Mouse (Mus musculus): ENCODE measurements at regions not wholly inside any gene's neighbourhood (a gene's known extent, or its start where the extent isn't known, plus 50 kb on each side); places are given as distances from the start of the nearest gene placed in this dataset.

- Histone ChIP-seq H3K27me3 (replicated peaks; ENCODE audit: control insufficient read depth, insufficient read depth, low read length) (no peaks in the 10 kb centered on the region), H3K4me1 (ENCODE audit: control insufficient read depth, insufficient read depth, low read depth, low read length) (no peaks in the 10 kb centered on the region), H3K36me3 (ENCODE audit: control insufficient read depth, insufficient read depth, low read length) (no peaks in the 10 kb centered on the region), H3K27ac (ENCODE audit: low read depth, low read length) (no peak overlapping the region), H3K9me3 (ENCODE audit: control insufficient read depth, low read length) (no peaks in the 10 kb centered on the region), H3K4me3 (ENCODE audit: low read length) (no peak overlapping the region), H3K4me2 (ENCODE audit: low read length) (no peak overlapping the region), H3K9ac (ENCODE audit: low read depth, low read length) (no peak overlapping the region)
- WGBS = 63% methylated on average over 3 of the region's 3 CpGs
- no peak for ATAC-seq
These were observed 294.7 kb upstream of the Slc35b3 start for GRCm38 (mm10) chr13:39255338-39255737.

GRCm38 (mm10) chr13:39252591-39252990, 291.9 kb upstream of the Slc35b3 start:
- H3K27me3 ChIP-seq (replicated peaks; ENCODE audit: control insufficient read depth, insufficient read depth, low read length) = no peaks in the 10 kb centered on the region
- WGBS = 90% methylated on average over 3 of the region's 3 CpGs
- no peak overlapping the region for H3K4me2 ChIP-seq (ENCODE audit: low read length)
- H3K36me3 ChIP-seq (ENCODE audit: control insufficient read depth, insufficient read depth, low read length) = no peaks in the 10 kb centered on the region
- no peaks in the 10 kb centered on the region for H3K9me3 ChIP-seq (ENCODE audit: control insufficient read depth, low read length)
- no peaks in the 10 kb centered on the region for H3K4me1 ChIP-seq (ENCODE audit: control insufficient read depth, insufficient read depth, low read depth, low read length)
- no peak overlapping the region for H3K4me3 ChIP-seq (ENCODE audit: low read length)
- no peak for ATAC-seq
- H3K27ac ChIP-seq (ENCODE audit: low read depth, low read length) = no peak overlapping the region
- H3K9ac ChIP-seq (ENCODE audit: low read depth, low read length) = no peak overlapping the region

GRCm38 (mm10) chr13:39250096-39250495, 289.4 kb upstream of the Slc35b3 start:
- no peaks in the 10 kb centered on the region for H3K27me3 ChIP-seq (replicated peaks; ENCODE audit: control insufficient read depth, insufficient read depth, low read length)
- H3K4me3 ChIP-seq (ENCODE audit: low read length) = no peak overlapping the region
- no peak overlapping the region for H3K9ac ChIP-seq (ENCODE audit: low read depth, low read length)
- no peaks in the 10 kb centered on the region for H3K9me3 ChIP-seq (ENCODE audit: control insufficient read depth, low read length)
- no peaks in the 10 kb centered on the region for H3K4me1 ChIP-seq (ENCODE audit: control insufficient read depth, insufficient read depth, low read depth, low read length)
- no peak overlapping the region for H3K4me2 ChIP-seq (ENCODE audit: low read length)
- no peaks in the 10 kb centered on the region for H3K36me3 ChIP-seq (ENCODE audit: control insufficient read depth, insufficient read depth, low read length)
- no peak for ATAC-seq
- WGBS = 75% methylated on average over 4 of the region's 4 CpGs
- H3K27ac ChIP-seq (ENCODE audit: low read depth, low read length) = no peak overlapping the region

GRCm38 (mm10) chr13:39226829-39227228, 266.2 kb upstream of the Slc35b3 start:
- H3K4me1 ChIP-seq (ENCODE audit: control insufficient read depth, insufficient read depth, low read depth, low read length) = no peaks in the 10 kb centered on the region
- WGBS = 85% methylated on average over 4 of the region's 4 CpGs
- H3K9ac ChIP-seq (ENCODE audit: low read depth, low read length) = no peak overlapping the region
- no peaks in the 10 kb centered on the region for H3K36me3 ChIP-seq (ENCODE audit: control insufficient read depth, insufficient read depth, low read length)
- no peak overlapping the region for H3K4me2 ChIP-seq (ENCODE audit: low read length)
- no peak overlapping the region for H3K4me3 ChIP-seq (ENCODE audit: low read length)
- no peak for ATAC-seq
- no peaks in the 10 kb centered on the region for H3K27me3 ChIP-seq (replicated peaks; ENCODE audit: control insufficient read depth, insufficient read depth, low read length)
- no peaks in the 10 kb centered on the region for H3K9me3 ChIP-seq (ENCODE audit: control insufficient read depth, low read length)
- H3K27ac ChIP-seq (ENCODE audit: low read depth, low read length) = no peak overlapping the region

- H3K4me1 ChIP-seq (ENCODE audit: control insufficient read depth, insufficient read depth, low read depth, low read length) = no peaks in the 10 kb centered on the region
- 78% methylated on average over 6 of the region's 6 CpGs for WGBS
- ATAC-seq = no peak
- no peak overlapping the region for H3K9ac ChIP-seq (ENCODE audit: low read depth, low read length)
- H3K9me3 ChIP-seq (ENCODE audit: control insufficient read depth, low read length) = no peaks in the 10 kb centered on the region
- H3K4me2 ChIP-seq (ENCODE audit: low read length) = no peak overlapping the region
- no peak overlapping the region for H3K4me3 ChIP-seq (ENCODE audit: low read length)
- H3K27ac ChIP-seq (ENCODE audit: low read depth, low read length) = no peak overlapping the region
- no peaks in the 10 kb centered on the region for H3K27me3 ChIP-seq (replicated peaks; ENCODE audit: control insufficient read depth, insufficient read depth, low read length)
- no peaks in the 10 kb centered on the region for H3K36me3 ChIP-seq (ENCODE audit: control insufficient read depth, insufficient read depth, low read length)
These were observed 265.0 kb upstream of the Slc35b3 start for GRCm38 (mm10) chr13:39225651-39226050.

GRCm38 (mm10) chr13:39211076-39211475, 250.4 kb upstream of the Slc35b3 start:
- Histone ChIP-seq H3K36me3 (ENCODE audit: control insufficient read depth, insufficient read depth, low read length) (no peaks in the 10 kb centered on the region), H3K4me1 (ENCODE audit: control insufficient read depth, insufficient read depth, low read depth, low read length) (no peaks in the 10 kb centered on the region), H3K9ac (ENCODE audit: low read depth, low read length) (no peak overlapping the region), H3K9me3 (ENCODE audit: control insufficient read depth, low read length) (no peaks in the 10 kb centered on the region), H3K4me2 (ENCODE audit: low read length) (no peak overlapping the region), H3K27ac (ENCODE audit: low read depth, low read length) (no peak overlapping the region), H3K27me3 (replicated peaks; ENCODE audit: control insufficient read depth, insufficient read depth, low read length) (no peaks in the 10 kb centered on the region), H3K4me3 (ENCODE audit: low read length) (no peak overlapping the region)
- ATAC-seq = no peak
- WGBS = 80% methylated on average over 8 of the region's 8 CpGs

- H3K9ac ChIP-seq (ENCODE audit: low read depth, low read length) = no peak overlapping the region
- H3K4me3 ChIP-seq (ENCODE audit: low read length) = no peak overlapping the region
- no peak overlapping the region for H3K27ac ChIP-seq (ENCODE audit: low read depth, low read length)
- WGBS = 17% methylated on average over 2 of the region's 2 CpGs
- H3K27me3 ChIP-seq (replicated peaks; ENCODE audit: control insufficient read depth, insufficient read depth, low read length) = no peaks in the 10 kb centered on the region
- ATAC-seq = peak; percentile 52; the same call in 1 of the 2 replicates
- no peaks in the 10 kb centered on the region for H3K9me3 ChIP-seq (ENCODE audit: control insufficient read depth, low read length)
- no peaks in the 10 kb centered on the region for H3K36me3 ChIP-seq (ENCODE audit: control insufficient read depth, insufficient read depth, low read length)
- no peaks in the 10 kb centered on the region for H3K4me1 ChIP-seq (ENCODE audit: control insufficient read depth, insufficient read depth, low read depth, low read length)
- peak overlapping the region; percentile 37 for H3K4me2 ChIP-seq (ENCODE audit: low read length)
These were observed 223.1 kb upstream of the Slc35b3 start for GRCm38 (mm10) chr13:39183715-39184179.

GRCm38 (mm10) chr13:39161980-39162379, 201.3 kb upstream of the Slc35b3 start:
- Histone ChIP-seq H3K36me3 (ENCODE audit: control insufficient read depth, insufficient read depth, low read length) (no peaks in the 10 kb centered on the region), H3K27me3 (replicated peaks; ENCODE audit: control insufficient read depth, insufficient read depth, low read length) (no peaks in the 10 kb centered on the region), H3K4me2 (ENCODE audit: low read length) (no peak overlapping the region), H3K27ac (ENCODE audit: low read depth, low read length) (no peak overlapping the region), H3K4me3 (ENCODE audit: low read length) (no peak overlapping the region), H3K9me3 (ENCODE audit: control insufficient read depth, low read length) (no peaks in the 10 kb centered on the region), H3K4me1 (ENCODE audit: control insufficient read depth, insufficient read depth, low read depth, low read length) (no peaks in the 10 kb centered on the region), H3K9ac (ENCODE audit: low read depth, low read length) (no peak overlapping the region)
- WGBS = 49% methylated on average over 2 of the region's 2 CpGs
- peak; percentile 40; the same call in 1 of the 2 replicates for ATAC-seq

GRCm38 (mm10) chr13:39127942-39128341, 167.3 kb upstream of the Slc35b3 start:
- ATAC-seq = no peak
- Histone ChIP-seq H3K4me3 (ENCODE audit: low read length) (no peak overlapping the region), H3K27me3 (replicated peaks; ENCODE audit: control insufficient read depth, insufficient read depth, low read length) (no peaks in the 10 kb centered on the region), H3K9ac (ENCODE audit: low read depth, low read length) (no peak overlapping the region), H3K27ac (ENCODE audit: low read depth, low read length) (no peak overlapping the region), H3K4me2 (ENCODE audit: low read length) (no peak overlapping the region), H3K9me3 (ENCODE audit: control insufficient read depth, low read length) (no peaks in the 10 kb centered on the region), H3K4me1 (ENCODE audit: control insufficient read depth, insufficient read depth, low read depth, low read length) (no peaks in the 10 kb centered on the region), H3K36me3 (ENCODE audit: control insufficient read depth, insufficient read depth, low read length) (no peaks in the 10 kb centered on the region)
- WGBS = 88% methylated on average over 1 of the region's 1 CpGs

- Histone ChIP-seq H3K4me1 (ENCODE audit: control insufficient read depth, insufficient read depth, low read depth, low read length) (no peaks in the 10 kb centered on the region), H3K27ac (ENCODE audit: low read depth, low read length) (no peak overlapping the region), H3K9ac (ENCODE audit: low read depth, low read length) (no peak overlapping the region), H3K9me3 (ENCODE audit: control insufficient read depth, low read length) (no peaks in the 10 kb centered on the region), H3K4me3 (ENCODE audit: low read length) (no peak overlapping the region), H3K36me3 (ENCODE audit: control insufficient read depth, insufficient read depth, low read length) (no peaks in the 10 kb centered on the region), H3K4me2 (ENCODE audit: low read length) (no peak overlapping the region), H3K27me3 (replicated peaks; ENCODE audit: control insufficient read depth, insufficient read depth, low read length) (no peaks in the 10 kb centered on the region)
- no peak for ATAC-seq
- 92% methylated on average over 2 of the region's 2 CpGs for WGBS
These were observed 131.4 kb upstream of the Slc35b3 start for GRCm38 (mm10) chr13:39092058-39092457.
